Mouse (Mus musculus) lung, postnatal 4 days (tissue): ENCODE results near the gene Fbrs.
"Not testable (repeated sequence)": the region's sequence is repeated elsewhere in the genome, so short reads cannot be mapped to it uniquely, and the experiment has no call there.

Experiments used
- DNase-seq, 2 experiments: peaks; one replicate each; pipeline ENCODE4 v3.0.0; 2021

Gene Fbrs

GRCm38 (mm10) chr7:127478635-127479317 is at the start of gene Fbrs:
Fbrs (plus strand) TSS chr7:127479199.
- DNase-seq: peak; percentile 96 to 99

- no peak for DNase-seq
These were observed 43.8 kb upstream of the Fbrs start for GRCm38 (mm10) chr7:127435206-127435605.

- DNase-seq: no peak
These were observed 41.3 kb upstream of the Fbrs start for GRCm38 (mm10) chr7:127437724-127438123.

- no peak for DNase-seq
These were observed 35.0 kb upstream of the Fbrs start for GRCm38 (mm10) chr7:127443976-127444375.

GRCm38 (mm10) chr7:127448521-127449300 is 30.3 kb upstream of the Fbrs start, which contains the start of gene Zfp689:
Zfp689 (minus strand) TSS chr7:127449158.
- DNase-seq: peak; percentile 91 to 95

GRCm38 (mm10) chr7:127449966-127450365 is 29.0 kb upstream of the Fbrs start:
- no peak for DNase-seq

GRCm38 (mm10) chr7:127453056-127453455 is 25.9 kb upstream of the Fbrs start:
- DNase-seq: no peak

- DNase-seq: no peak
These were observed 24.1 kb upstream of the Fbrs start for GRCm38 (mm10) chr7:127454905-127455304.

- DNase-seq: not testable (repeated sequence)
These were observed 20.5 kb upstream of the Fbrs start for GRCm38 (mm10) chr7:127458371-127459122.

GRCm38 (mm10) chr7:127459311-127459710 is 19.7 kb upstream of the Fbrs start, which contains the start of gene Prr14:
Prr14 (plus strand) TSS chr7:127459611.
- DNase-seq: not testable (repeated sequence)

- no peak for DNase-seq
These were observed 13.8 kb upstream of the Fbrs start for GRCm38 (mm10) chr7:127465191-127465590.

- not testable (repeated sequence) for DNase-seq
These were observed 13.3 kb upstream of the Fbrs start for GRCm38 (mm10) chr7:127465670-127466069.

- no peak for DNase-seq
These were observed 12.4 kb upstream of the Fbrs start for GRCm38 (mm10) chr7:127466606-127467005.

- peak in 1 of 2 experiments; percentile 29 for DNase-seq
These were observed 8.8 kb upstream of the Fbrs start for GRCm38 (mm10) chr7:127470011-127470715.

GRCm38 (mm10) chr7:127470743-127471645 is 8.0 kb upstream of the Fbrs start:
- DNase-seq: peak; percentile 92 to 96

GRCm38 (mm10) chr7:127471646-127472010 is 7.4 kb upstream of the Fbrs start:
- peak; percentile 66 to 70 for DNase-seq

- no peak for DNase-seq
These were observed 6.9 kb upstream of the Fbrs start for GRCm38 (mm10) chr7:127472060-127472459.

GRCm38 (mm10) chr7:127473705-127474104 is 5.3 kb upstream of the Fbrs start:
- no peak for DNase-seq

- DNase-seq: no peak
These were observed 4.5 kb upstream of the Fbrs start for GRCm38 (mm10) chr7:127474378-127475070.

GRCm38 (mm10) chr7:127475186-127475740 is 3.7 kb upstream of the Fbrs start:
- no peak for DNase-seq

GRCm38 (mm10) chr7:127476336-127476735 is 2.7 kb upstream of the Fbrs start:
- peak in 1 of 2 experiments; percentile 38 for DNase-seq
